Mouse (Mus musculus): ENCODE measurements around the gene Sema4c. TPM values are rescaled to one million over a fixed set of nuclear protein-coding genes. Genes with fewer than 3 reads are reported as not detected.
"Not testable (repeated sequence)": the region's sequence is repeated elsewhere in the genome, so short reads cannot be mapped to it uniquely, and the experiment has no call there.

Gene Sema4c
- polyA plus RNA-seq, 1 experiment from 2014 or later, result 35.4 TPM

GRCm38 (mm10) chr1:36545845-36546600, 12.1 kb downstream of the Sema4c start:
- peaks cover 39% of the 10 kb centered on the region for H3K4me1 ChIP-seq (replicated peaks; ENCODE audit: control insufficient read depth, insufficient read depth, low read length)
- no peaks in the 10 kb centered on the region for H3K27me3 ChIP-seq (replicated peaks; ENCODE audit: control insufficient read depth, insufficient read depth, low read length)
- H3K4me2 ChIP-seq (ENCODE audit: low read length), result peak overlapping the region; percentile 80
- H3K36me3 ChIP-seq (ENCODE audit: control insufficient read depth, insufficient read depth), result peaks cover 21% of the 10 kb centered on the region
- no peak overlapping the region for H3K27ac ChIP-seq (ENCODE audit: low read length)
- ATAC-seq, result no peak
- H3K9me3 ChIP-seq (ENCODE audit: control insufficient read depth, low read length), result no peaks in the 10 kb centered on the region
- H3K9ac ChIP-seq (replicated peaks; ENCODE audit: low read depth, low read length), result peak overlapping the region; percentile 76; the same call in 1 of the 2 replicates
- WGBS, result 69% methylated on average over 19 of the region's 19 CpGs
- peak overlapping the region; percentile 76 for H3K4me3 ChIP-seq (replicated peaks; ENCODE audit: low read length)

GRCm38 (mm10) chr1:36545382-36545781, 12.8 kb downstream of the Sema4c start:
- WGBS, result 80% methylated on average over 2 of the region's 2 CpGs
- Histone ChIP-seq H3K27me3 (replicated peaks; ENCODE audit: control insufficient read depth, insufficient read depth, low read length) (no peaks in the 10 kb centered on the region), H3K36me3 (ENCODE audit: control insufficient read depth, insufficient read depth) (peaks cover 17% of the 10 kb centered on the region), H3K9me3 (ENCODE audit: control insufficient read depth, low read length) (no peaks in the 10 kb centered on the region), H3K4me1 (replicated peaks; ENCODE audit: control insufficient read depth, insufficient read depth, low read length) (peaks cover 39% of the 10 kb centered on the region), H3K4me2 (ENCODE audit: low read length) (no peak overlapping the region), H3K9ac (replicated peaks; ENCODE audit: low read depth, low read length) (no peak overlapping the region), H3K27ac (ENCODE audit: low read length) (no peak overlapping the region), H3K4me3 (replicated peaks; ENCODE audit: low read length) (no peak overlapping the region)
- no peak for ATAC-seq

GRCm38 (mm10) chr1:36542925-36543324, 15.2 kb downstream of the Sema4c start:
- H3K4me3 ChIP-seq (replicated peaks; ENCODE audit: low read length), result no peak overlapping the region
- no peak overlapping the region for H3K4me2 ChIP-seq (ENCODE audit: low read length)
- peaks cover 22% of the 10 kb centered on the region for H3K4me1 ChIP-seq (replicated peaks; ENCODE audit: control insufficient read depth, insufficient read depth, low read length)
- H3K9me3 ChIP-seq (ENCODE audit: control insufficient read depth, low read length), result no peaks in the 10 kb centered on the region
- H3K27me3 ChIP-seq (replicated peaks; ENCODE audit: control insufficient read depth, insufficient read depth, low read length), result no peaks in the 10 kb centered on the region
- peaks cover 2% of the 10 kb centered on the region; the same call in 1 of the 2 replicates for H3K36me3 ChIP-seq (ENCODE audit: control insufficient read depth, insufficient read depth)
- ATAC-seq, result no peak
- no peak overlapping the region for H3K27ac ChIP-seq (ENCODE audit: low read length)
- no peak overlapping the region for H3K9ac ChIP-seq (replicated peaks; ENCODE audit: low read depth, low read length)
- 92% methylated on average over 9 of the region's 9 CpGs for WGBS

GRCm38 (mm10) chr1:36541844-36542243, 16.3 kb downstream of the Sema4c start:
- Histone ChIP-seq H3K27me3 (replicated peaks; ENCODE audit: control insufficient read depth, insufficient read depth, low read length) (no peaks in the 10 kb centered on the region), H3K9me3 (ENCODE audit: control insufficient read depth, low read length) (no peaks in the 10 kb centered on the region), H3K36me3 (ENCODE audit: control insufficient read depth, insufficient read depth) (peaks cover 2% of the 10 kb centered on the region; the same call in 1 of the 2 replicates), H3K4me3 (replicated peaks; ENCODE audit: low read length) (no peak overlapping the region), H3K4me1 (replicated peaks; ENCODE audit: control insufficient read depth, insufficient read depth, low read length) (peaks cover 17% of the 10 kb centered on the region), H3K4me2 (ENCODE audit: low read length) (no peak overlapping the region), H3K9ac (replicated peaks; ENCODE audit: low read depth, low read length) (no peak overlapping the region), H3K27ac (ENCODE audit: low read length) (no peak overlapping the region)
- WGBS, result 89% methylated on average over 16 of the region's 16 CpGs
- ATAC-seq, result no peak

- no peak overlapping the region for H3K9ac ChIP-seq (replicated peaks; ENCODE audit: low read depth, low read length)
- H3K4me3 ChIP-seq (replicated peaks; ENCODE audit: low read length), result no peak overlapping the region
- H3K9me3 ChIP-seq (ENCODE audit: control insufficient read depth, low read length), result no peaks in the 10 kb centered on the region
- peaks cover 2% of the 10 kb centered on the region; the same call in 1 of the 2 replicates for H3K36me3 ChIP-seq (ENCODE audit: control insufficient read depth, insufficient read depth)
- H3K27ac ChIP-seq (ENCODE audit: low read length), result no peak overlapping the region
- no peak overlapping the region for H3K4me2 ChIP-seq (ENCODE audit: low read length)
- no peak for ATAC-seq
- H3K27me3 ChIP-seq (replicated peaks; ENCODE audit: control insufficient read depth, insufficient read depth, low read length), result no peaks in the 10 kb centered on the region
- 0 out of 2 replicates have a peak, but pooled peaks cover 9% of the 10 kb centered on the region for H3K4me1 ChIP-seq (replicated peaks; ENCODE audit: control insufficient read depth, insufficient read depth, low read length)
- 93% methylated on average over 12 of the region's 12 CpGs for WGBS
Observed at GRCm38 (mm10) chr1:36540807-36541206, 17.3 kb downstream of the Sema4c start.

GRCm38 (mm10) chr1:36540132-36540531, 18.0 kb downstream of the Sema4c start:
- Histone ChIP-seq H3K27me3 (replicated peaks; ENCODE audit: control insufficient read depth, insufficient read depth, low read length) (no peaks in the 10 kb centered on the region), H3K36me3 (ENCODE audit: control insufficient read depth, insufficient read depth) (peaks cover 2% of the 10 kb centered on the region; the same call in 1 of the 2 replicates), H3K27ac (ENCODE audit: low read length) (no peak overlapping the region), H3K9ac (replicated peaks; ENCODE audit: low read depth, low read length) (no peak overlapping the region), H3K4me2 (ENCODE audit: low read length) (no peak overlapping the region), H3K9me3 (ENCODE audit: control insufficient read depth, low read length) (no peaks in the 10 kb centered on the region), H3K4me1 (replicated peaks; ENCODE audit: control insufficient read depth, insufficient read depth, low read length) (0 out of 2 replicates have a peak, but pooled peaks cover 7% of the 10 kb centered on the region), H3K4me3 (replicated peaks; ENCODE audit: low read length) (no peak overlapping the region)
- ATAC-seq, result no peak
- WGBS, result 89% methylated on average over 11 of the region's 11 CpGs

GRCm38 (mm10) chr1:36539186-36539585, 19.0 kb downstream of the Sema4c start, which contains the start of gene Gm42417:
Gene Gm42417 (minus strand): TSS chr1:36539429.
- Histone ChIP-seq H3K36me3 (ENCODE audit: control insufficient read depth, insufficient read depth) (peaks cover 2% of the 10 kb centered on the region; the same call in 1 of the 2 replicates), H3K9me3 (ENCODE audit: control insufficient read depth, low read length) (no peaks in the 10 kb centered on the region), H3K27ac (ENCODE audit: low read length) (no peak within 1 kb of the TSS), H3K4me1 (replicated peaks; ENCODE audit: control insufficient read depth, insufficient read depth, low read length) (0 out of 2 replicates have a peak, but pooled peaks cover 7% of the 10 kb centered on the region), H3K27me3 (replicated peaks; ENCODE audit: control insufficient read depth, insufficient read depth, low read length) (no peaks in the 10 kb centered on the region), H3K4me2 (ENCODE audit: low read length) (no peak within 1 kb of the TSS), H3K9ac (replicated peaks; ENCODE audit: low read depth, low read length) (no peak within 1 kb of the TSS), H3K4me3 (replicated peaks; ENCODE audit: low read length) (no peak within 1 kb of the TSS)
- no peak for ATAC-seq
- 75% methylated on average over 9 of the region's 9 CpGs for WGBS

GRCm38 (mm10) chr1:36538727-36539126, 19.4 kb downstream of the Sema4c start:
- H3K9me3 ChIP-seq (ENCODE audit: control insufficient read depth, low read length), result no peaks in the 10 kb centered on the region
- H3K4me1 ChIP-seq (replicated peaks; ENCODE audit: control insufficient read depth, insufficient read depth, low read length), result 0 out of 2 replicates have a peak, but pooled peaks cover 6% of the 10 kb centered on the region
- no peak overlapping the region for H3K4me3 ChIP-seq (replicated peaks; ENCODE audit: low read length)
- WGBS, result 81% methylated on average over 4 of the region's 4 CpGs
- no peak overlapping the region for H3K4me2 ChIP-seq (ENCODE audit: low read length)
- no peak overlapping the region for H3K27ac ChIP-seq (ENCODE audit: low read length)
- H3K27me3 ChIP-seq (replicated peaks; ENCODE audit: control insufficient read depth, insufficient read depth, low read length), result no peaks in the 10 kb centered on the region
- H3K36me3 ChIP-seq (ENCODE audit: control insufficient read depth, insufficient read depth), result peaks cover 2% of the 10 kb centered on the region; the same call in 1 of the 2 replicates
- no peak for ATAC-seq
- no peak overlapping the region for H3K9ac ChIP-seq (replicated peaks; ENCODE audit: low read depth, low read length)

- not testable (repeated sequence) for H3K4me3 ChIP-seq (replicated peaks; ENCODE audit: low read length); H3K27ac ChIP-seq (ENCODE audit: low read length); H3K9ac ChIP-seq (replicated peaks; ENCODE audit: low read depth, low read length); ATAC-seq; H3K4me1 ChIP-seq (replicated peaks; ENCODE audit: control insufficient read depth, insufficient read depth, low read length); H3K36me3 ChIP-seq (ENCODE audit: control insufficient read depth, insufficient read depth); H3K9me3 ChIP-seq (ENCODE audit: control insufficient read depth, low read length); H3K27me3 ChIP-seq (replicated peaks; ENCODE audit: control insufficient read depth, insufficient read depth, low read length); H3K4me2 ChIP-seq (ENCODE audit: low read length)
- 96% methylated on average over 9 of the region's 9 CpGs for WGBS
Observed at GRCm38 (mm10) chr1:36536783-36537182, 21.4 kb downstream of the Sema4c start, which contains the start of gene Ankrd23. Gene Ankrd23 (minus strand): TSS chr1:36536883.

All from forebrain, embryonic 16.5 days (tissue).